Mouse (Mus musculus): ENCODE measurements around the gene Lzts3. TPM values are rescaled to one million over a fixed set of nuclear protein-coding genes. Genes with fewer than 3 reads are reported as not detected.

Gene Lzts3
- polyA plus RNA-seq (2012; rRNA removed) = 14.6 and 16.2 TPM in 2 replicates
- polyA plus RNA-seq (2014; fragmentation: Nextera tagmentation; extraction: Ambion mirVana) = 1.1 and 1.4 TPM in 2 replicates

DNA sequence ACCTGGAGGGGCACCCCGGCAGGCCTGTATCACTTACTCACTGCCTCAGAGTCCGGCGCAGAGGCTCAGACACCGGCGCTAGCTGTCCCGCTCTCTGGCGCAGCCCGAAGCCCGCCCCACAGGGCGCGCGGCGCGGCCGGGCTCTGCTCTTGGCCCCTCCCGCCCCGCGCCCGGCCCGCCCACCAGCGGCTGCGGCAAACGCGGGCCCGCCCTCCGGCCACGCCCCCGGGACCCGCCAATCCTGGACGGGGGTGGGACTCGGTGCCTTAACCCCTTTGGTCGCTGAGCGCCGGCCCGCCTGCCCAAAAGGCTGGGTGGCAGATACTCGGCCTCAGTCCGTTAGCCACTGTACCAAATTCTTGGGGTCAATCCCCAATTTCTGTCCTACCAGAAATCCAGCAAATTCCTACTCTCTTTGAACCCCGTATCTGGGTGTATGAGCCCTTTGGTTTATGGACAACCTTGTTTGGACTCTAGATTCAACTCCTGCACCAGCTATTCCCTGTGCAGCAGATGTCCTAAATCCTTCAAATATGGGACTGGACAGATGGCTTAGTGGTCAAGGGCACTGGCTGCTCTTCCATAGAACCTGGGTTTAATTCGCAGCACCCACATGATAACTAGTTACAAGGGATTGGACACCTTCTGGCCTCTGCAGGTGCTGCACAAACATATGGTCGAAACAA is at the start of gene Lzts3:
TSS of gene Lzts3 (minus strand) at position 120 of the 686 bp plus-strand sequence.
- WGBS = 3% methylated on average over 34 of the region's 40 CpGs
- H3K9ac ChIP-seq (ENCODE audit: low read depth, low read length, severe bottlenecking) = peak within 1 kb of the TSS; percentile 68
- DNase-seq (ENCODE audit: low spot score) (peak; percentile 88), ATAC-seq (ENCODE audit: low FRiP score, low read depth) (peak; percentile 96)
- H3K27me3 ChIP-seq (ENCODE audit: control insufficient read depth, insufficient read depth, low read length) = no peaks in the 10 kb centered on the region
- peak within 1 kb of the TSS; percentile 97 for H3K4me2 ChIP-seq (replicated peaks; ENCODE audit: low read depth, low read length, severe bottlenecking)
- H3K9me3 ChIP-seq (ENCODE audit: control insufficient read depth, low read length) = no peaks in the 10 kb centered on the region
- TF ChIP-seq POLR2A (IDR thresholded peaks at IDR 0.05; ENCODE audit: borderline replicate concordance, extremely low read depth, insufficient read depth, insufficient read length) = no peak
- peaks cover 11% of the 10 kb centered on the region; the same call in 1 of the 2 replicates for H3K4me1 ChIP-seq (ENCODE audit: control insufficient read depth, insufficient read depth, low read length)
- H3K4me3 ChIP-seq (replicated peaks; ENCODE audit: low read length) = peak within 1 kb of the TSS; percentile 71
- H3K27ac ChIP-seq (replicated peaks; ENCODE audit: low read depth, low read length) = 0 out of 2 replicates have a peak within 1 kb of the TSS, but pooled peaks have one; percentile 38
- H3K36me3 ChIP-seq (ENCODE audit: control insufficient read depth, insufficient read depth, low read length) = no peaks in the 10 kb centered on the region

DNA sequence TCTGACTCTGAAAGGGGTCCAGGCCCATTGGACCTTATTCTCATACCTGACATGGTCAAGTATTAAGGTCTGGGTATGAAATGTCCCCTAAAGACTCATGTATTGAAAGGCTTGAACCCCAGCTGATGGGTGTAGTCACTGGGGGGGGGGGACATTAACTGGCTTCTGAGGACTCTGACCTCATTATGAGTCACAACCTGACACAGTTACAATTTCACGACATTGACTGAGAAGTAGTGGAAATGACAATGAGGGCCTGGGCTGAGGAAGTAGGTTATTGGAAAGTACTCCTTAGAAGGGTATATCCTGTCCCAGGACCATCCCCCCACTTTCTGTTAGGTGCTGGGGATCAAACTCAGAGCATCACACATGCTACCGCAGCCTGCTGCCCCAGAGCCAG is 46.4 kb upstream of the Lzts3 start:
- no peak overlapping the region for H3K4me2 ChIP-seq (replicated peaks; ENCODE audit: low read depth, low read length, severe bottlenecking)
- no peak overlapping the region for H3K4me3 ChIP-seq (replicated peaks; ENCODE audit: low read length)
- H3K36me3 ChIP-seq (ENCODE audit: control insufficient read depth, insufficient read depth, low read length) = peaks cover 13% of the 10 kb centered on the region
- no peaks in the 10 kb centered on the region for H3K9me3 ChIP-seq (ENCODE audit: control insufficient read depth, low read length)
- H3K9ac ChIP-seq (ENCODE audit: low read depth, low read length, severe bottlenecking) = no peak overlapping the region
- no peak for TF ChIP-seq POLR2A (IDR thresholded peaks at IDR 0.05; ENCODE audit: borderline replicate concordance, extremely low read depth, insufficient read depth, insufficient read length)
- no peaks in the 10 kb centered on the region for H3K4me1 ChIP-seq (ENCODE audit: control insufficient read depth, insufficient read depth, low read length)
- no peak overlapping the region for H3K27ac ChIP-seq (replicated peaks; ENCODE audit: low read depth, low read length)
- WGBS = 70% methylated on average over 2 of the region's 2 CpGs
- DNase-seq (ENCODE audit: low spot score) = no peak
- ATAC-seq (ENCODE audit: low FRiP score, low read depth) = no peak
- no peaks in the 10 kb centered on the region for H3K27me3 ChIP-seq (ENCODE audit: control insufficient read depth, insufficient read depth, low read length)

DNA sequence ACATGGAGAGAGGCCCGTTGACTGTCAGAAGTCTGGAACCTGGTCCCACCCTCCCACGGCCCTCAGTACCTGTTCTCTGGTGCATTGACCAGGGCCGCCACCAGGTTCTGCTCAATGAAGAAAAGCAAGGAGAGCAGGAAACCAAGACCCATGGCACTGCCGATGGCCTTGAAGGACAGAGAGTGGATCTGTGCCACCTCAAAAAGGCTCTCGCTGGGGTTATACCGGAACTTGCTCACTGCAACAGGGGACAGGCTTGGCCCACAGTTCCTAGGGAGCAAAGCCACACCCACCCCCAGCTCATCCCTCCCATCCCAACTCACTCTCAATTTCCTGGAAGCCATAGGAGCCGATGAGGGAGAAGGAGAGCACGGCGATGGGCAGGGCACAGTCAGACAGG is 42.8 kb upstream of the Lzts3 start:
- Histone ChIP-seq H3K36me3 (ENCODE audit: control insufficient read depth, insufficient read depth, low read length) (peaks cover 47% of the 10 kb centered on the region), H3K4me1 (ENCODE audit: control insufficient read depth, insufficient read depth, low read length) (no peaks in the 10 kb centered on the region), H3K9ac (ENCODE audit: low read depth, low read length, severe bottlenecking) (no peak overlapping the region), H3K9me3 (ENCODE audit: control insufficient read depth, low read length) (no peaks in the 10 kb centered on the region), H3K27me3 (ENCODE audit: control insufficient read depth, insufficient read depth, low read length) (no peaks in the 10 kb centered on the region), H3K4me2 (replicated peaks; ENCODE audit: low read depth, low read length, severe bottlenecking) (no peak overlapping the region), H3K27ac (replicated peaks; ENCODE audit: low read depth, low read length) (no peak overlapping the region), H3K4me3 (replicated peaks; ENCODE audit: low read length) (no peak overlapping the region)
- no peak for ATAC-seq (ENCODE audit: low FRiP score, low read depth)
- no peak for TF ChIP-seq POLR2A (IDR thresholded peaks at IDR 0.05; ENCODE audit: borderline replicate concordance, extremely low read depth, insufficient read depth, insufficient read length)
- no peak for DNase-seq (ENCODE audit: low spot score)
- 82% methylated on average over 9 of the region's 9 CpGs for WGBS

DNA sequence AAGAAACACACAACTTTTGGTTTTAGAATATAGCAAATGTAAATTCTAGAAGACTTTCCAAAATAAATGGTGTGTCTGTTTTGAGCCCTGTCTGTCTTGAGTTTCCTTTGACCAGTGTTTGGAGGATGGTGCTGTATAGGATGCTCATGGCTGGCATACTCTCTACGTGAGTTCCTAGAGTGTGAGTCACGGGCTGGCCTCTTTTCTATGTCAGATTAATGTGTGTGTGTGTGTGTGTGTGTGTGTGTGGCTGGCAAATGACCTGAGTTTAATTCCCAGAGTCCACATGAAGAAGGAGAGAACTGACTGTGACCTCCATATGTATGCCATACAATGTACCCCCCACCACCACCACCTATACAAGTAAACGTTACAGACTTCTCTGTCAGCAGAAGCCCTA is 38.9 kb upstream of the Lzts3 start:
- Histone ChIP-seq H3K9ac (ENCODE audit: low read depth, low read length, severe bottlenecking) (no peak overlapping the region), H3K36me3 (ENCODE audit: control insufficient read depth, insufficient read depth, low read length) (peaks cover 84% of the 10 kb centered on the region), H3K4me3 (replicated peaks; ENCODE audit: low read length) (no peak overlapping the region), H3K4me2 (replicated peaks; ENCODE audit: low read depth, low read length, severe bottlenecking) (no peak overlapping the region), H3K27me3 (ENCODE audit: control insufficient read depth, insufficient read depth, low read length) (no peaks in the 10 kb centered on the region), H3K4me1 (ENCODE audit: control insufficient read depth, insufficient read depth, low read length) (no peaks in the 10 kb centered on the region), H3K9me3 (ENCODE audit: control insufficient read depth, low read length) (no peaks in the 10 kb centered on the region), H3K27ac (replicated peaks; ENCODE audit: low read depth, low read length) (no peak overlapping the region)
- TF ChIP-seq POLR2A (IDR thresholded peaks at IDR 0.05; ENCODE audit: borderline replicate concordance, extremely low read depth, insufficient read depth, insufficient read length) = no peak
- DNase-seq (ENCODE audit: low spot score) = no peak
- 78% methylated on average over 3 of the region's 3 CpGs for WGBS
- no peak for ATAC-seq (ENCODE audit: low FRiP score, low read depth)

DNA sequence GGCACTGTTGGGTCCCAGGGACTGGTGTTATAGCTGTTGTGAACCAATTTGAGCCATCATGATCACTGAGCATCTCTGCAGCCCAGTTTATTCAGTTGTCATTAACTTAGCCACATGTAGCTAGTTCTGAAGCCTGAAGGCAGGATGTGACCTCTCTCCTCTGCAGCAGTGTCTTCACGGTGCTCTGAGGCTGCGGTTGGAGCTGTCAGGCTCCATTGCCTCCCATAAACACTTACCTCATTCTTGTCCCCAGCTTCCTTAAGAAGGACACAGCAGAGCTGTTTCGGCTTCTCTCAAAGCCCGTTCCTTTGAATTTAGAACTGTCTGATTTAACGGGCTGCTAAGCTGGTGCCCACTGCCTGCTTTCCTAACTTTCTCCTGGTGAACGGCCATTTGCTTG is 37.3 kb upstream of the Lzts3 start:
- no peaks in the 10 kb centered on the region for H3K4me1 ChIP-seq (ENCODE audit: control insufficient read depth, insufficient read depth, low read length)
- no peak for DNase-seq (ENCODE audit: low spot score)
- H3K27ac ChIP-seq (replicated peaks; ENCODE audit: low read depth, low read length) = no peak overlapping the region
- no peak for TF ChIP-seq POLR2A (IDR thresholded peaks at IDR 0.05; ENCODE audit: borderline replicate concordance, extremely low read depth, insufficient read depth, insufficient read length)
- H3K36me3 ChIP-seq (ENCODE audit: control insufficient read depth, insufficient read depth, low read length) = peaks cover 94% of the 10 kb centered on the region
- no peak overlapping the region for H3K4me2 ChIP-seq (replicated peaks; ENCODE audit: low read depth, low read length, severe bottlenecking)
- H3K9ac ChIP-seq (ENCODE audit: low read depth, low read length, severe bottlenecking) = no peak overlapping the region
- no peak for ATAC-seq (ENCODE audit: low FRiP score, low read depth)
- no peaks in the 10 kb centered on the region for H3K9me3 ChIP-seq (ENCODE audit: control insufficient read depth, low read length)
- H3K4me3 ChIP-seq (replicated peaks; ENCODE audit: low read length) = no peak overlapping the region
- no peaks in the 10 kb centered on the region for H3K27me3 ChIP-seq (ENCODE audit: control insufficient read depth, insufficient read depth, low read length)
- 90% methylated on average over 6 of the region's 6 CpGs for WGBS

Data from limb, embryonic 14.5 days (tissue).